Mouse (Mus musculus) brain, embryonic 14.5 days (tissue): ENCODE measurements around the gene Dnajb6. TPM values are rescaled to one million over a fixed set of nuclear protein-coding genes. Genes with fewer than 3 reads are reported as not detected.

Source experiments
- DNase-seq: peaks from one replicate; pipeline ENCODE4 v3.0.0-alpha.2; 2011; ENCODE audit warnings: low read depth
- CTCF ChIP-seq: fragments of 200-500 bp; IDR thresholded peaks from 2 replicates; pipeline ENCODE4 v1.5.1; 2012; ENCODE audit warnings: inconsistent platforms, mild to moderate bottlenecking, moderate library complexity, borderline replicate concordance; ENCODE audit not compliant: insufficient read depth, insufficient read length; ENCODE audit errors: extremely low read depth
- POLR2A ChIP-seq: fragments of 200-500 bp; IDR thresholded peaks from 2 replicates; pipeline ENCODE4 v1.6.1; 2012; ENCODE audit warnings: mild to moderate bottlenecking, inconsistent platforms, borderline replicate concordance; ENCODE audit not compliant: poor library complexity, insufficient read depth, insufficient read length, severe bottlenecking; ENCODE audit errors: extremely low read depth
- polyA plus RNA-seq: library from polyadenylated mRNA; depleted of rRNA; stranded (reverse); fragments of >200 nt; gene quantifications from 2 replicates; pipeline ENCODE4 v1.2.3, GENCODE M21; 2012

Dnajb6 gene
- polyA plus RNA-seq, 1 experiment: 201 TPM

DNA sequence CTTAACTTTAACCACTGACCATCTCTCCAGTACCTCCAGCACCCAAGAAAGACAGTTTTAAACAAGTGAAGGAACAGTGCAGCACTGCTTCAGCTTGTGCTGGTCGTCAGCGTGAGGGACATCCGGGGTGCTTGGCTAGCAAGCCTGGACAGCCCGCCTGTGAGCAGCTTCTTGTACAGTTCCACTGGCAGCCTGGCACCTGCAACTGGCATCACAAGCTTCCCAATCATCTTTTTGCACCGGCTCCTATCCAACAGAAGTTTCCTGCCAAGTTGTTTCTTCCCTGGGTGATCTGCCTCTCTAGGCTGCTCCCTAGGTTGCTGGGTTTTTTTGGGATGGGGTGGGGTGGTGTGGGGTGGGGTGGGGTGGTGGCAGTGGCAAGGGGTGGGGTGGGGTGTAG lies 81.9 kb downstream of the Dnajb6 start:
- TF ChIP-seq POLR2A: no peak
- TF ChIP-seq CTCF: no peak
- peak; percentile 53 for DNase-seq

DNA sequence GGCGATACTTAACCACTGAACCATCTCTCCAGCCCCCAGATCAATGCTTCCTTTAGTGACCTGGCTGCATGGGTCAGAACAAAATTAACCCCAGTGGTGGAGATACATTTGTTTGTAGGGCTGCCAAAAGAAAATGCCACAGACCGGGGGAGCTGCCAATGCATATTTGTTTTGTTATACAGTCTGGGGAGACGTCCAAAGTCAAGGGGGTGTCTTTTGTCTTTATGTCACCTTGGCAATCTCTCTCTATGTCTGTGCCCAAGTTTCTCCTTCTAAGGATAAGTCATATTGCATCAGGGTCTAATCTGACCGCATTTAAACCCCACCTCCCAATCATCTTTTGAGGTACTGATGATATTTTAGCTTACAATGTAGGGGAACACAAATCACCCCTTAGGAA lies 82.8 kb downstream of the Dnajb6 start:
- no peak for DNase-seq
- TF ChIP-seq POLR2A (no peak), CTCF (no peak)

DNA sequence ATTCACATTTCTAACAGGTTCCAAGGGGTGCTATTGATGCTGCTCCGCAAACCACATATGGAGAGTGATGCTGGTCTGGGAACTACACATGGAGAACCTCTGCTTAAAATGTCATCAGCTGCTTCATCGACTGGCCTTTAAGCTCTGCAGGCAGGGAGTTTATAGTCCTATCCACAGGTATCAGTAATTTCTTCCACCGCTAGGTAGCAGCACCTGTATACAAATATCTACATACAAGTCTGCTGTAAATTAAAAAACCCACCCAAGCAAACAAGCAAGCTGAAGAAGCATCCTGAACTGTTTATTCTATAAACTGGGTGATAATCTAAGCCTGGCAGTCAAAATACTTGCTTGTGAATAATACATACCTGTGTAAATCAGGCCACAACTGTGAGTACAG lies 89.3 kb downstream of the Dnajb6 start:
- 0 out of 2 replicates have a peak, but pooled peaks have one; percentile 25 for TF ChIP-seq CTCF
- no peak for TF ChIP-seq POLR2A
- DNase-seq: peak; percentile 72

DNA sequence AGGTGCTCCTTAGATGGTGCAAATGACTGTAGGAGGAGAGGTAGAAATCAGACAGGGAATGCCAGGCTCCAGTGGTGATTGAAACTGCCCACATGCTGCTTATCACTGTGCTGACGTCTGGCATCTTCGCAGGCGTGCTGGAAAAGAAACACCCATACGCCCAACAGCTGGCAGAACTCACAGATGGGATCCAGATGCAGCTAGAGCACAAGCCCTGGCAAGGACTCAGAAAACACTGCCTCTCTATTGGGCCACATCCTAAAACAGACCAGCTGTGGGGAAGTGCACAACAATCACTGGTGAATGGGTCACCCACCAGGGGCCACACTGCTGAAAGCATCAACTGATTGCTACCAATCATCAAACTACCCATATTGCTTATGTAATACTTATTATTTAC lies 91.3 kb downstream of the Dnajb6 start:
- TF ChIP-seq POLR2A (no peak), CTCF (no peak)
- DNase-seq: no peak

DNA sequence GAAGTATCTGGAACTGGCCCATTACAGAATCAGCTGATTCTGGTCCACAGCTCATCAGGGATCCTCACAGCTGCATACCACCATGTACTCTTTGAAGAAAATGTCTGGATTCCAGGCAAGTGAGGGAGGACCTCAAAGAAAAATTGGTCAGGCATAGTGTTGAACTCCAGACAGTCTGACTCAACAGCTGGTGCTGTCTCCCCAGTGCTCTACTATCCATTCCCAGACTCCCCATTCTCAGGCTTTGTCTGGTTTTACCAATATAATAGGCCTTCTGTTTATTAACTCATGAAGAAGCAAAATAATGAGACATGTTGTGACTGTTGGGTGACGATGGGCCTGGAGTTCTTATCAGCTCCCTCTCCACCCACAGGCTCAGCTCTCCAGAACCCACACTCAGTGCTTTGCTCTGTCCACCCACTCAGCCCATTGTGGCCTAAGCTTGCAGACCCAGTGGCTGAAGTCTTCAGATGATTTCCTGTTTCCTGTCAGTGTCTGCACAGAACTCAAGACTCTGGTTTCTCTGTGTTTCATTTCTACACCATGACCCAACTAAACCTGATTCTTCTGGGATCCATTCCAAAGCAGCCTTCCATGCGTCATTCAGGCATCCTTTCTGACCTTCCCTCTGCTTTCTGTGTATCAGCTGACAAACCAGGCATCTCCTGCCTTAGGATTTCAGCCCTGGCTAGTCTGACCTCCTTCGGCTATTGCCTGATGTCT lies 107.1 kb downstream of the Dnajb6 start:
- TF ChIP-seq POLR2A (no peak), CTCF (no peak)
- DNase-seq: no peak

DNA sequence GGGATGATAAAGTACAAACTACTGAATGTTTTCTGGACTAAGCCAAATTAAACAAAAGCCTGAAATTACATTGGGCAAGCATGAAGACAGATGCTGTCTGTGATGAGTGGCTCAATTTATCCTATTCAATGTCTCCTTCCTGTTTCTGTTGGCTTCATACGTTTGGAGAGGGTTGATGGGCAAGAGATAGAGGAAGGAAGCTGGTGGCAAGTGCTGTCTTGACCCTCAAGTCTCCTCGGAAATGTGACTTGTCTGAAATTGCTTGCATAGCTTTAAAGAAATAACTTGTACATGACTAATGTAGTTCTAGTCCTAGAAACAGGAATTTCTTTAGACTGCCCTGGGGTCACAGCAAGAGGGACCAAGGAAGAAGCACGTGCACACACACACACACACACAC lies 109.5 kb downstream of the Dnajb6 start:
- TF ChIP-seq POLR2A (no peak), CTCF (no peak)
- DNase-seq: no peak

DNA sequence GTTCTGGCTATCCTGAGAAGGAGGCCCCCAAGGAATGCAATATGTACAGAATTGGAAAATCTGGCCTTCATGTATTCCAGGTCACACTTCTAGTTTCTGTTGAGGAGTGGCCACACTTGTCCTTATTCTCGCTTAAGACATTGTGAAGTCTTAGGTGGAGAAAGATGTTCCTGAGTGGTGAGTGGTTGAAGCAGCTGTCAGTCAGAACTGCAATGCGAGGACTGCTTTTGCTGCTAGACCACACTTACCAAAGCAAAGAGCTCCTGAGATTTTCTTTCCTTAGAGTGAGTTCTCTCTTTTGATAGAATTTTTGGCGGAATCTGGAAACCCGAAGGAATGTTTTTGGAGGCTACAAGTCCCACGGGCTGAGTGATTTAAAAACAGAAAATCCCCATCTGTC lies 112.0 kb downstream of the Dnajb6 start:
- DNase-seq: no peak
- TF ChIP-seq CTCF (no peak), POLR2A (no peak)

DNA sequence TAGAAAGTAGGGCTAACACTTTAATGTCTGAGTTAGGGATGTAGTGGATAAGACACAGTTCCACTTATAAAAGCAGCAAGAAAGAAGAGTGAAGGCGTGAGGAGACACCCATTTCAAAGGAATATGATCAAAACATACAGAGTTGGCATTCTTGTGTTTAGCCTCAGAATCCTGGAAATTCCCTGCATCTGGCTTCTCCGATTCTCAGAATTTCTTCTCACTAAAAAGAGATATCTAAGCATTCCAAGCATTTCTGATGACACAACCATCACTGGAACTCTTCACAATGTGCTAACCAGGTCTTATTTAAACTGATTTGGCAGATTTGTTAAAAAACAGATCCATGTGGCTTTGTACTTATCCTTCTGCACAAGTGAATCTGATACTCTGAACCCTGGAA lies 112.6 kb downstream of the Dnajb6 start:
- DNase-seq: no peak
- no peak for TF ChIP-seq CTCF
- no peak for TF ChIP-seq POLR2A

DNA sequence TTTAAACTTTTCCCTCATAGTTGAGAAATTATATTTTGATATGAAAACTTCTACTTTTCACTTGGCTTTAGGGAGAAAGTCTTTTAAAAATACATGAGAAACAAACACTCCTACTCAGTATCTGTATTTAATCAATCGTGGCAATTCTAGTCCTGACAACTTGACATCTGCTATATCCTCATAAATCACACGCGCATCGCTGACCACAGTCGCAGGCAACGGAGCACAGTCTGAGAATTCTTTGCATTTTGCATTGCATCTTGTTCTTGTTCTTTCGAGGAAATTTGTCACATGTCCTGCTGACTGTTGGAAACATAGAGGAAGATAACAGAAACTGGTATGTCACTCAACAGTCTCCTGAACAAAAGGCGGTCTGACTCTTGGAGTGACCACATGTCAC lies 116.9 kb downstream of the Dnajb6 start:
- TF ChIP-seq CTCF (no peak), POLR2A (no peak)
- DNase-seq: peak; percentile 14

DNA sequence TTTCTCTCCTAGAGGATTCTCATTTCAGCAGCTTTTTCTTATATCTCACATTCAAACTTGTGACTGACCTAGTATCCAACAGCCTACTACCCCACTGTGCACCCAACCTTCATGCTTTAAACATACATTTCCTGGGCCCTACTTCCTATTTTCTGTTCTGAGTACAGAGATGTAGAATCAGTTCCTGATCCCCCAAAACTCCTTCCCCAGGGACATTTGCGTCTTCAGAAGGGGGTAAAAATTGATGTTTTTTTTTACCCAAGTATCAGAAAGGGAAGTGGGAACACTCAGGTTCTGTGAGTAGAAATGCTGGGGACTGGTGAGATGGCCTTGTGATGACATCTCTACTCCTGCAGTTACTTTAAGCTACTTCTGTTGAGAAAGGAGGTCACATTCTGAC lies 117.5 kb downstream of the Dnajb6 start:
- TF ChIP-seq CTCF: no peak
- no peak for TF ChIP-seq POLR2A
- DNase-seq: no peak

DNA sequence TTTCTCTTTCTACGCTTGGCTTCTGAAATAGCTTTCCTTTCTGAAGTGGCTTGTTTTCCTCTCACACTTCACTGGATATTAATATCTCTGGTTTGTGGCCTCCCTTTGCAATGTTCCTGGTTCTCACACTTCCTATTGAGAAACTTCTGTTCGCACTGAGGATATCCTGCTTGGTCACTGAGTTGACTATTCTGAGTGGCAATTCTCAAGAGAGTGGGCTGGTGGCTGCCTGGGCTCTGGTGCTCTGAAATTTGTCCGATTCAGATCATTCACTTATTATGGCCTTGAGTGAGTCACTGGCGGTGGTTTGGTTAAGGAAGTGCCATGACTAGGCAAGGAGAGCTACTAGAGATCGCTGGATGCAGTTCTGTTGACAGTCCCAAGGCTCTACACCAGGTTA lies 118.9 kb downstream of the Dnajb6 start:
- TF ChIP-seq POLR2A (no peak), CTCF (no peak)
- DNase-seq: no peak

DNA sequence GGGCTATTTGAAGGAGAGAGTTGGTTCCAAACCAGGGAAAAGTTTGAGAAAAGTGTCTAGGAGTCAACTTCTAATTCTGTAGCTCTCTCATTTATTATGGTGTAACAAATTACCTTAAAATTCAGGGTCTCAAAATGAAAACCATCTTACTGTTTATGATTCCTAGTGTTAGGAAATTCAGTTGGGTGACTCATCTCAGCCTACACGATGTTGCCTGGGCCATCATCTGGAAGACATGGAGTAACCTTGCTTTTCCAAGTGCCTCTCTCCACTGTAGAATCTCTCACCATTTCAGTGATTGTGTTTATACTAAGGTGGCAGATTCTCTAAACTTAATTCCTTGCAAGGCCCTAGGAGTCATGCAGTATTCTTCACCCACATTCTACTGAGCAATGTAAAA lies 119.5 kb downstream of the Dnajb6 start:
- no peak for TF ChIP-seq CTCF
- no peak for TF ChIP-seq POLR2A
- DNase-seq: no peak

DNA sequence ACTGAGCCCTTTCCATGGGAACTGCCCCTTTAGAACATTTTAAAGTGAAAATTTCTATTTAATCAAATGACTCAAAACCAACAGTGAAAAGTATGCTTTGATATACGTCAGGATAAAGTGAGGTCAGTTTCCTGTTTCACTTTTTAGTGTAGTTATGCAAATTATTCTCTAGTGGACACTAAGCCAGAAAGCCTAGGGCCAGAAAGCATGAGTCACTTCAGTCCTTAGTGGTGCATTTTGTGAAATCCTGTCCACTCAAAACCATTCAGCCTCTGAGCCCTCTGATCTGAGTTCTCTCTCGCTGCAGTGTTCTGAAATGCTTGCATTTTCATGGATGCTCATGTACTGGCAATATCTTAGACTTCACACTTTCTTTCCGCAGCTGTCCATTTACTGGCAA lies 126.0 kb downstream of the Dnajb6 start:
- no peak for TF ChIP-seq POLR2A
- no peak for TF ChIP-seq CTCF
- no peak for DNase-seq

DNA sequence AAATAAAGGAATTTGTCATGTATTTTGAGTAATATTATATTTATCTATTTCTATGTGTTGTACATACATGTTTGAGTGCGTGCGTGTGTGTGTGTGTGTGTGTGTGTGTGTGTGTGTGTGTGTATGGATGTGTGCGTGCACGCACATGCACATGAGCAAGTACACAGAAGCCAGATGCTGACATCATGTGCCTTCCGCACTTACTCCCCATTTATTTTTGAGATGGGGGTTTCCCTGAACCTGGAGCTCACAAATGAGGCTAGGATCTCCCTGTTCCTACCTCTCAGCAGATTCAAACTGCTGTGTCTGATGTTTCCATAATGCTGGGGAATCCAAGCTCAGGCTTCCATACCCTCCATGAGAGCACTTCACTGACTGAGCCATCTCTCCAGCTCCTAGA lies 126.9 kb downstream of the Dnajb6 start:
- DNase-seq: no peak
- TF ChIP-seq POLR2A (no peak), CTCF (no peak)
